Comparison of ENCODE assay signal across 27 mouse cellular contexts in genomic region chr2:24347926-24348325, GRCm38 (mm10). TPM values are rescaled to one million over a fixed set of nuclear protein-coding genes. Genes with fewer than 3 reads are reported as not detected.
"Had no signal": no experiment of that assay in that cellular context is flagged by ENCODE, and none has a peak within 500 bp of the region (broad histone marks: within the 10 kb centered on the region; RNA-seq: fewer than 3 reads in every experiment).

No protein-coding gene starts in this region.

- H3K27ac ChIP-seq: lung, embryonic 15.5 days; macrophage; midbrain, embryonic 10.5 days; midbrain, embryonic 12.5 days; neural tube, embryonic 13.5 days; neural tube, embryonic 15.5 days had no signal

- H3K4me2 ChIP-seq: lung, embryonic 15.5 days; midbrain, embryonic 12.5 days; neural tube, embryonic 13.5 days; neural tube, embryonic 15.5 days had no signal

- H3K27me3 ChIP-seq: lung, embryonic 15.5 days; midbrain, embryonic 12.5 days; neural tube, embryonic 13.5 days; neural tube, embryonic 15.5 days had no signal

- H3K9me3 ChIP-seq: lung, embryonic 15.5 days; midbrain, embryonic 10.5 days; midbrain, embryonic 12.5 days; neural tube, embryonic 13.5 days; neural tube, embryonic 15.5 days had no signal

- ATAC-seq: lung, postnatal 0 days; midbrain, embryonic 16.5 days had no signal

- H3K4me3 ChIP-seq: lung, embryonic 15.5 days; midbrain, embryonic 10.5 days; midbrain, embryonic 12.5 days; myocyte; neural tube, embryonic 13.5 days; neural tube, embryonic 15.5 days had no signal

- H3K36me3 ChIP-seq: lung, embryonic 15.5 days; midbrain, embryonic 10.5 days; midbrain, embryonic 12.5 days; neural tube, embryonic 13.5 days; neural tube, embryonic 15.5 days had no signal

- H3K9ac ChIP-seq: lung, embryonic 15.5 days; midbrain, embryonic 12.5 days; neural tube, embryonic 13.5 days; neural tube, embryonic 15.5 days had no signal

- H3K4me1 ChIP-seq: lung, embryonic 15.5 days; midbrain, embryonic 10.5 days; midbrain, embryonic 12.5 days; neural tube, embryonic 13.5 days; neural tube, embryonic 15.5 days had no signal

- DNase-seq: lung, adult 2 months; lung, postnatal 14 days; midbrain, embryonic 14.5 days; retina, postnatal 1 day; right cerebral cortex, adult 18-20 months; right cerebral cortex, postnatal 25 days; right cerebral cortex, postnatal 4 days; spleen, adult 18-20 months; thymus, adult 18-20 months; thymus, postnatal 14 days; thymus, postnatal 36 days had no signal

RNA-seq across cellular contexts. Expression of gene Il1rn, which starts 11.3 kb away (rescaled TPM):
- total RNA-seq: megakaryocyte-erythroid progenitor cell, adult 5-6 weeks had no signal
- polyA plus RNA-seq: midbrain, embryonic 10.5 days; midbrain, embryonic 12.5 days; midbrain, embryonic 16.5 days; neural tube, embryonic 11.5 days; neural tube, embryonic 15.5 days had no signal

RNA-seq across cellular contexts. Expression of gene Psd4, which starts 19.5 kb away (rescaled TPM):
- polyA plus RNA-seq: myocyte had no signal

RNA-seq across cellular contexts. Expression of gene Il1f10, which starts 56.9 kb away (rescaled TPM):
- total RNA-seq: megakaryocyte, adult 5-6 weeks; megakaryocyte-erythroid progenitor cell, adult 5-6 weeks had no signal
- polyA plus RNA-seq: liver, embryonic 16.5 days; lung, adult 2 months; lung, embryonic 15.5 days; lung, postnatal 0 days; macrophage; midbrain, embryonic 10.5 days; midbrain, embryonic 12.5 days; midbrain, embryonic 14.5 days; midbrain, embryonic 16.5 days; myocyte; neural tube, embryonic 11.5 days; neural tube, embryonic 13.5 days; neural tube, embryonic 15.5 days; small intestine, adult 2 months; stomach, embryonic 14.5 days; stomach, embryonic 16.5 days had no signal
